Mouse (Mus musculus) thymus, postnatal 4 days (tissue): ENCODE results near the gene Atxn3.
"Not testable (repeated sequence)": the region's sequence is repeated elsewhere in the genome, so short reads cannot be mapped to it uniquely, and the experiment has no call there.

ENCODE experiments used
- DNase-seq: peaks from one replicate; pipeline ENCODE4 v3.0.0; 2021

Atxn3 gene

DNA sequence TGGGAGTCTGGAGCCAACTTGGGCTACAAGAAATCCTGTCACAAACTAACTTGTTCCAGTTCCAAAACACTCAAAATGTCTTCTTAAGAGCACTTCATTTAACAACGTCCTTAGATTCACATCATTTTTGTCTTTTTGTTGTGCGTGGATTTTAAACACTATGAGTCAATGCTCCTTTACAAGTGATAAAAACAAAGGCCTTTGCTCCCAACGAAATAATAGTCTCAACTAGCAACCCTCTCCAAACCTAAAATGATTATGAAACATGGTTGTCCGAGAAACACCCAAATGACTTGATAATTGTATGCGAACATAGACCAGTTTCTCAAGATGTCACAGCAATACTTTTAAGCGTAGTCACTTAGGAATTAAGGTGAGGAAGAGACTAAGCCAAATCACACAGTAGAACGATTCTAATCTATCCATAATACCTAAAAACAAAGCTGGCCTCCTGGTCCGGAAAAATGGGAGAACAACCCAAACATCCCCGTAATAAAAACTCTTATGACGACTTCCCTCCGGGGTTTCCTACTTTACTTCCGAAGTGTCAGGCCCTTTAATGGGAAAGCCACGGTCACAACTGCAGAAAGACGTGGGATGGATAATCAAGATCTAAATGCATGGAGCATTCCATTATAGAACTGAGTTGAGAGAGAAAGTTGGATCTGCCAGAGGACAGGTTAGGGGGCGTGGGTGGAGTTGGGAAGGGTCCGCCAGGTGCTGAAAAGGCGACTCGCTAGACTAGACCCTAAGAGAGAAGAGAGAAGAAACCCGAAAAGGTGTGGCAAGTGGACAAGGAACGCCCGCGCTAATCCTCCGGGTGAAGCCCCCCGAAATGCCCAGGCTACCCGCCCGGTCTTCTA lies 736 bp downstream of the Atxn3 start:
- no peak for DNase-seq

DNA sequence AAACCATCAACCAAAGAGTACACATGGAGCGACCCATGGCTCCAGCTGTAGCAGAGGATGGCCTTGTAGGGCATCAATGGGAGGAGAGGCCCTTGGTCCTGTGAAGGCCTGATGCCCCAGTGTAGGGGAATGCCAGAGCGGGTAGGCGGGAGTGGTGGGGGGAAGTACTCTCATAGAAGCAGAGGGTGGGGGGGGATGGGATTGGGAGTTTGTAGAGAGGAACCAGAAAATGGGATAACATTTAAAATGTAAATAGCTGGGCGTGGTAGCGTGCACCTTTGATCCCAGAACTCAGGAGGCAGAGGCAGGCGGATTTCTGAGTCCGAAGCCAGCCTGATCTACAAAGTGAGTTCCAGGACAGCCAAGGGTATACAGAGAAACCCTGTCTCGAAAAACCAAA lies 2.2 kb downstream of the Atxn3 start:
- DNase-seq: not testable (repeated sequence)

DNA sequence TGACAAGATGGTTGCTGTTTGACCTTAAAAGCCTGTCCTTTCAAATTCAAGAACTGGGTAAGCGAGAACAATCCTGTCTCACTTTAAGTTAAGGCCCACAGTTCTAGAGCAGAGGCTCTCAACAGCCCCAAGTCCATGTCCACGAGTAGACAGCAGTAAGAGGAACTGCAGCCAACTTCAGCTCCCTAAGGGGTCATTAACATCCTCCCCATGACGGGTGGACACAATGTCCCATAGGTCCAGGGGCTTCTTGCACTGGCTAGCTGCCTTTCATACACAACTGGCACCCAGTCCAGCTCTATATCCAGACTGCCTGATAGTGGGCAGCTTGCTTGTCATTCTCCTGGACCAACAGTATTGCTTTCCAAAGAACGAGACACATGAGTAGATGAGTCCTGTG lies 9.2 kb downstream of the Atxn3 start:
- DNase-seq: no peak

DNA sequence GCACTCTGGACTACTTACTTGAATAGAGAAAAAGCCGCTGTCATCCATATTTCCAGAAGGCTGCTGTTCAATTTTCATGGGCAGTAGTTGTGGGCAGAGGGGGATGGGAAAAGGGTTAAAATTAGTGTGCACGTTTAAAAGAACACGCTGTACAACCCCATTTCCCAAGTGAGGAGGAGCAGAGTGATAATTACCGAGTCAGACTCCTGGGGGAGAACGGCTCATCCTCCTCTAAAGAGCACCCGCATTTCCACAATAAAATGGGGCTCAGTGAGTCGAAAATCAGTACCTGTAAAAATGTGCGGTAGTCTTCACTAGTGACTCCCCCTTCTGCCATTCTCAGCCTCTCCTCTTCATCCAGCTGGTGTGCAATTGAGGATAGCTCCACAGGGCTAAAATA lies 10.1 kb downstream of the Atxn3 start:
- no peak for DNase-seq

DNA sequence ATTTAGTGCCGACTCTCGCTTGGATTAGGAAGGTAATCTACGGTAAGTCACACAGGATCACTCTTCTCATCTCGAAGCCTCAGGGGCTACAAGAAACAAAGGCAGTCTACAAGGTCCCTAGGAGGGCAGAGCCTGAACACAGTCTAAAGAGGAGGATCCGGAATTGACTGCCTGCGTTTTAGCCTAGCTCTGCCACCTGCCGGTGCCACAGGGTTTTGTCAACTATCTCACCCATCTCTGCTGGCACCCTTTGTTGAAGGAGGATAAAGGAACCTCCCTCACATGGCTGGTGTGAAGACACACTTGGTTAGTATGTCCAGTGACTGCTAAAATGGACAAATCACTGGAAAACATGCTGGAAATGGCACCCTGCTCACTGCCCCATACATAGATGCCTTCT lies 20.5 kb downstream of the Atxn3 start:
- DNase-seq: peak; percentile 22

DNA sequence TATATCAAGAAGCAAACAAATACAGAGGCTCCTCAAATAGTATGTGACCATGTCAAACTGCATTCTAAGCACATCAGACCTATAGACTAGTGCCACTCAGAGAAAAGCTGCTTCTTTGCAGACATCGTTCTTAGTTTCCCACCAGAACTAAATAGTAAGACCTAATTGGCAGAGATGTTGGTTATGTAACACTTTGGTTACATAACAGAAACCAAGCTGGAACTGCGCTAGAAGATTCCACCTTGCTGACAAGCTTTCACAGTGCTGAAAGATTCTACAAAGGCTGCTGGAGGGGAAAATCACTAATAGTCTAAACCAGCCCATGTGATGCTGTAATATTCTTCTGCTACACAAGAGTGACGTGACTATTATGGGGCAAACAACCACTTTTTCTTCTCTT lies 22.8 kb downstream of the Atxn3 start:
- DNase-seq: no peak

DNA sequence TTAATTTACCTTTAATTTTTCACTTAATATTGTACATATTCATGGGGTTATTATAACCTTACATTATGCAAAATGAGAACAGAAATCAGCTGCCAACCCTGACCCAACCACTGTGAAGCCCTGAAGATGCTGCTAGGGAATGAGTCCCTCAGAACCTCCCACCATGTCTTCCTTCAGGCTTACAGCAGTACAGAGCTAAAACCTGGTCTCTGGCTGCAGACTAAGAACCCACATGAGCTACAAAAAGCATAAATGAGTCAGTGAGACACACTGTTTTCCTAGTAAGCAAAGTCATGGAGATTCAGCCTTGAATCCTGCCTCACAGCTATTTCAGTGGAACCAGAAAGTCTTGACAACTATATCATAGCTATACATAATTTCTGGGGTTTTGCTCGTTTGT lies 29.6 kb downstream of the Atxn3 start:
- DNase-seq: no peak

DNA sequence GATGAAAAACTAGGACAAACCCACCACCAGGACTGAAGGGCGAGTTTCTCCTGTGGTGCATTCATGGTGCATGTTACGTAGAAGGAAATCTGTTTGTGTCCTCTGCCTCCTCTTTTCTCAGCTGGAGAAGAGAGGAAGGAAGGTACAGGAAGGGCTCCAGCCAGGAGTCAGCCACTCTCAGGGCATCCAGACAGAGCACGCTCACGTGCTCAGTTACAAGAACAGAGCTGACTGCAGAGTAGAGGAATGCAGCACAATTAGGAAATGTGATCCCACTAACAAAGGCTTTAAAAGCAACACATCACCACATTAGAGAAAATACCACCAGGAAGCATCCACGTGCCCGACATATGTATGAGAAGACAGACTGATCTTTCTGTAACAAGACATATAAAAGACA lies 35.7 kb downstream of the Atxn3 start:
- DNase-seq: no peak

DNA sequence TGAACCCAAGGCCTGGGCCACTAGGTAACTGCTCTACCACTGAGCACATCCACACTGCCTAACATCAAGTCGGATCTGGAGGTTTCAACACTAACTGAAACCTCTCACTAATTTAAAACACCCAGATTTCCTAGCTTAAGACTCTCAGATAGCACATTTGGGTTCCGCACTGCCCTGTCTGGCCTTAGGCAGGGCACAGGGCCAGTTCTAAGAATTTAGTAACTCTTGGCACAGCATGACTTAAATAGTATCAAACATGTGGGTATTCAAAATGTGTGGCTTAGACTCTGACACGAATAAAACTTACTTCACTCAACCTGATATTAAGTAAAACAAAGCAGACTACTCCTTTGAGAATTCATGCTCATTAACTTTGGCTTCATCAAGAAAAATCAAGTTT lies 38.2 kb downstream of the Atxn3 start:
- DNase-seq: no peak

DNA sequence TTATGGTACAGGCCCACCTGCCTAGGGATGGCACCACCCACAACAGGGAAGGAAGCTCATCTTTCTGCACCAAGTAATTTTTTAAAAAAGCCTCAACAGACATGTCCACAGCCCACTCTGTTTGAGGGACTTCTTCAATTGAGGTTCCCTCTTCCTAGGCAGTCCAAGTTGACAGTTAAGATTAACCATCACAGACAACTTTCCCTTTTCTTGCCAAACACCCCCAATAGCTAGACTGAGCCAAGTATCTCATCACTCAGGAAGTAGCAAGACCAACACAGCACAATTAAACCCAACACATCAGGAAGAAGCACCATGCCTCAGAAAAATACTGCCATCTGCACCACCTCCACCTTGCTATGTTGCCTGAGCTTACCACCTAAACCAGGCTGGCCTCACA lies 40.9 kb downstream of the Atxn3 start:
- no peak for DNase-seq

DNA sequence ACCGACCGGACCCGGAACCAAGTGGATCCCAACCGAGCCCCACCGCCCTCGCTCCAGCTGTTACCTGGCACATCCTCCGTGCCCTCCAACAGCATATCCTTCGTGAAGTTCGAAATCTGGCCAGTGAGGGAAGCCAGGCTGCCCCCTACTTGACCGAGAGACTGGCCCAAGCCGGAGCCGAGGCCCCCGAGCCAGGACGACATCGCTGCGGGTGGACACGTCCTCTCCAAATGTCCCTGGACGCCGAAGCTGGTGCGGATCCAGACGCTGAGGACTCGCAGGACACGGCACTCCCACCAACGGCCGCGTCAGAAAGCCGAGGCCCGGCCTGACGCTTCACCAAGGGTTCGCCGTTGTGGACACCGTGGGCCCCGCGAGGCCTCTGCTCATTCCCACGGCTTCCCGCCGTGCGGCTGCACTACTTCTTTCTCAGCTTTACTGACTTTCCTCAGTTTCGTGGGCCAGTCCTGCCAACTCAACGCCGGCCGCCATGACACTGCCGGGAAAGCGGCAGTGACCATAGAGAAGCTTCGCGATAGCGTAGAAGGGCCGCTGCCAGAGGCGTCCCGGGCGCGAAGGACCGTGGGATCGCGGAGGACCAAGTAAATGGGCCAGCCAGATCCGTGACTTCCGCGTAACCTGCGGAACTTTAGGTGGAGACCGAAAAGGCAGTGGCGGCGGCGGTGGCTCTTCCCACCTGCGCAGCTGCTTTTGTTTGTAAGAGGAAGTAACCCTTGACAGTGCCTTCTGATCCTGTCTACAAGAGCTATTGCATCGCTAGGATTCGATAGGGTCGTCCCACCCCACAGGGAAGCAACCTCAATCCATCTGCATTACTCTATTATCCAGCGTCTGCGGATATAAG lies 45.2 kb downstream of the Atxn3 start, which contains the start of gene Trip11:
Gene Trip11 (minus strand): TSS at position 642 of the 865 bp plus-strand sequence.
- peak; percentile 89 for DNase-seq

DNA sequence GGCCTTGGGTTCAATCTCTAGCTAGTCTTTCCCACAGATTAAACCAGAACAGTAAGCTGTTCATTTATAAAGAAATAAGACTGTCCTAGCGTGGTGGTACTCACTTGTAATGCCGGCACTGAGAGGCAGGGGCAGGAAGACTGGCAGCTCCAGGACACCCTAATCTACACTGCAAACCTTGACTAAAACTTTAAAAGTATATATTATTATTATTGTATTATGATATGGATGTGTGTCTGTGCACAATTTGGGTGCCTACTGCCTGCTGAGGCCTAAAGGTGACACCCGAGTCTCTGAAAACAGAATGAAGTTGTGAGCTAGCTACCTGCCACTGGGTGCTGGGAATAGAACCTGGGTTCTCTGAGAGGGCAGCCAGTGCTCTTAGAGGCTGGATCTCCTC lies 46.7 kb downstream of the Atxn3 start:
- DNase-seq: no peak

DNA sequence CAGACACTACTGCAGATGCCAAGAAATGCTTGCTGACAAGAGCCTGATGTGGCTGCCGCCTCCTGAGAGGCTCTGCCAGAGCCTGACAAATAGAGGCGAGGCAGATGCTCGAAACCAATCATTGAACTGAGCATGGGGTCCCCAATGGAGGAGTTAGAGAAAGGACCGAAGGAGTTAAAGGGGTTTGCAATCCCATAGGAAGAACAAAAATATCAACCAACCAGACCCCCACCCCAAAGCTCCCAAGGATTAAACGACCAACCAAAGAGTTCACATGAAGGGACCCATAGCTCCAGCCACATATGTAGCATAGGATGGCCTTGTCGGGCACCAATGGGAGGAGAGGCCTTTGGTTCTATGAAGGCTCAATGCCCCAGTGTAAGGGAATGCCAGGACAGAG lies 47.7 kb downstream of the Atxn3 start:
- DNase-seq: no peak

DNA sequence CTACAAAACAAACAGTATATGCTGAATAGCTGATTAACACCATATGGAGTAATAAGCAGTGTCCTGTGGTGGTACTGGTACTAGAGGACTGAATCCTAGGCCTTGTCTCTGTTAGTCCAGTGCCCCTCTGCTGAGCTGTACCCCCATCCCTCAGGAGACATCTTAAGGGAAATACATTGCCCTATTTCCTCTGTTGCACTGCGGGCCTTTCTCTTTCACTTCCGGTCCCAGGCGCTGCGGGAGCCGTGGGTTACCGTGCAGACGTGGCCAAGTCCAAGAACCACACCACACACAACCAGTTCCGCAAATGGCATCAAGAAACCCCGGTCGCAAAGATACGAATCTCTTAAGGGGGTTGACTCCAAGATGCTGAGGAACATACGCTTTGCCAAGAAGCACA lies 52.2 kb downstream of the Atxn3 start:
- DNase-seq: peak; percentile 56

DNA sequence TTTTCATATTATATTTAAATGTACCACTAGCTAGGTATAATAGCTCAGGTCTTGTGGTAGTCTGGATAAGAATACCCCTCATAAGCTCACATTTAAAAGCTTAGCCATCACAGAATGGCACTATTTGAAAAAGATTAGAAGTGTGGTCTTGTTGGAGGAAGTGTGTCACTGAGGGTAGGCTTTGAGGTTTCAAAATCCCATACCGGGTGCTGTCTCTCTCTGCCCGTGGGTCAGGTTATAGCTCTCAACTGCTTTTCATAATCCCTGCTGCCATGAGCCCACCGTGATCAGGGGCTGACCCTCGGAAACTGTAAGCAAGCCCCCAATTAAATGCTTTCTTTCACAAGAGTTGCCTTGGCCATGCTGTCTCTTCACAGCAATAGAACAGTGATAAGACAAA lies 53.1 kb downstream of the Atxn3 start:
- no peak for DNase-seq

DNA sequence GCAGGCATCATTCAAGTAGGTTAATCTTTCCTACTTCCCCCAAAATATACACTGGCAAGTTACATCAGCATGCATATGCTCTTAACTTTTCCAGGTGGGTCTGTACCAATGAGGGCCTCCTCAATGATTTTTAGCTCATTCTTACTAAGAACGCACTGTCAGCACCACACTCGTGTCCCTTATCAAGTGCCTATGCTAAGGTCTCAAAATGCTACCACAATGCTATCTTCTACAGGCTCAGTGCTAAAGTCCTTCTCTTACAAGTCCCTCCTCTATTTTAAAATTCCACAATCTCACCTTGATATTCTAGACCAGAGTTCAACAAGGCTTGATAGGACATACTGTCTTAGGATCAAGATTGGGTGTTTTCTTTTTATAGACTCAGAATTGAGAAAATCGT lies 53.9 kb downstream of the Atxn3 start:
- no peak for DNase-seq

DNA sequence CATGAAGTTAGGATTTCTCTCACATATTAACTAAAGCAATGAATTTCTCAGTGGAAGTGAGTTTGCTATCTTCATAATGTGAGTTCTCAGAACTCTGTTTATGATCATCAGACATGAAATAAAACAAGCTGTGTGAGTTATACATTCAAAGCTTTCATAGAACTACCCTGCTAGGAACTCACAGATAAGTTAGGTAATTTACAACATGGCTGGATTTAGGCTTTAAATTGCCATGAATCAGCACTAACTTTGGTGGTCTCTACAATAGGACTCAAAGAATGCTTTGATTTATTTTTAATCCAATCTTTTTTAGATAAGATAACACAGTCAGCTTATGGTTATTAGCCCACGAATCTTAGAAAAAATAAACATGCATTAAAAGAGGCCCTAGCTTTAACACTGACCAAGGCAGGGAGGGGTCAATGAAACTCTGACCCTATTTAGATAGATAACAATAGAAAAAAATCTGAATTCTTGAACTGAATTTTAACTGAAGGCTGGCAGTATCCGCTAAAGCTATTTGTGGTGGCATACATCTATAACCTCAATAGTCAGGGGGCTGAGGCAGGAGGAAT lies 58.3 kb downstream of the Atxn3 start:
- no peak for DNase-seq

DNA sequence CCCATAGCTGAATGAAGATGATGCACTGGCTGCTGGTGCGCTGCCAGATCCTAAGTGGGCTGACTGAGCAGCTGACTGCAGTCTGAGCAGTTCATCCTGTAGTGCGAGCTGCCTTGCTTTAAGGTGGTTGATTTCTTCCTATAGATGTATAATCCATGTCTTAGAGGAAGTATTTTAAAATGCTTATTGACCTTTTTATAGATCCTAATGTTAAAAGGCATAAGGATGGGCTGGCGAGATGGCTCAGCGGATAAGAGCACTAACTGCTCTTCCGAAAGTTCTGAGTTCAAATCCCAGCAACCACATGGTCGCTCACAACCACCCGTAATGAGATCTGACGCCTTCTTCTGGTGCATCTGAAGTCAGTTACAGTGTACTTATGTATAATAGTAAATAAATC lies 59.1 kb downstream of the Atxn3 start:
- DNase-seq: no peak

DNA sequence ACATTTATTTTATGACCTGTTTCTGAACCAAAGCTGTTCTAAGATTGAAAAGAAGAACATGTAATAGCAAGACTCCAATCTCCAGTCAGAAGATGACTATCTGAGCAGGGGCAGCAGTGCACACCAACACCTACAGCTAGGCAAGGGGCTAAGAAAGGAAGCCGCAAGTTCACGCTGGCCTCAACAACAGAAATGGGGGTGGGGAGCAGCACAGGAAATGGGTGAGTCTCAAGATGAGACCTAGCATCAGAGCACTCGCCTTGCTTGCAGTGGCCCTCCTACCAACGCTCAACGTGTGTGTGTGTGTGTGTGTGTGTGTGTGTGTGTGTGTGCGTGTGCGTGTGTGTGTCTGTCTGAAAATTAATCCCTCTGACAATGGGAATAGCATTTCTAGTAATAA lies 60.9 kb downstream of the Atxn3 start:
- peak; percentile 77 for DNase-seq

DNA sequence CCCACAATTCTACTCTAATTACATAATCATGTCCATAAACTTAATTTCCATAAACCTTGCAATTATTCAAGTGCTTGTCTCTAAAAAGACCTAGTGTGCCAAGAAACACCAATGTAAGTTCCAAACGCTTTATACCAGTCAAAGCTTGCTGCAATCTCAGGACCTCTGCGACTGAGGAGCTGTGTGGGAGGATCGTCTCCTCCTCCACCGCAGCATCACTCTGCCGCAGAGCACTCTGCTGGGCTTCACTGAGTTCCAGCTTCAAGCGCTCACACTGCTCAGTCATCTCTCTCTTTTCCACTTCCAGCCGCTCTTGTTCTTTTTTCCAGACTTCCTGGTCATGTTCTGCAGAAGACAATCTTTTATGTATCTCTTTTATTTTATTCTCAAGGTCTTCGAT lies 64.8 kb downstream of the Atxn3 start:
- no peak for DNase-seq

DNA sequence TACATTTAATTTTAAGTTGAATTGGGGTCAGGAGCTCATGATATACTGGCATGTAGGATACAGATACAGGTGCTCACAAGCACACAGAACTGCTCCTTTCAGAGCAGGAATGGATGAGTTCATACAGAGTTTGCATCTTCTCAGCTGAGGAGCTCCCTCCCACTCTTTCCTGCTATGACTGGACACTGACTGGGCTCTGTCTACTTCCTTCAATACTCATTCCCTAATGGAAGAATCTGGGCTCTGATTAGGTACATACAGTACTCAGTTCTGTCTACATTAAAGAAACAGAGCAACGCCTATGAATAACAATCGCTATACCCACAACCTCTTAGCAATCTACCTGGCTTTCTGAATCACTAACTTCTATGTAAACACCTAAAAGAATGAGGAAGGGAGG lies 65.2 kb downstream of the Atxn3 start:
- no peak for DNase-seq

DNA sequence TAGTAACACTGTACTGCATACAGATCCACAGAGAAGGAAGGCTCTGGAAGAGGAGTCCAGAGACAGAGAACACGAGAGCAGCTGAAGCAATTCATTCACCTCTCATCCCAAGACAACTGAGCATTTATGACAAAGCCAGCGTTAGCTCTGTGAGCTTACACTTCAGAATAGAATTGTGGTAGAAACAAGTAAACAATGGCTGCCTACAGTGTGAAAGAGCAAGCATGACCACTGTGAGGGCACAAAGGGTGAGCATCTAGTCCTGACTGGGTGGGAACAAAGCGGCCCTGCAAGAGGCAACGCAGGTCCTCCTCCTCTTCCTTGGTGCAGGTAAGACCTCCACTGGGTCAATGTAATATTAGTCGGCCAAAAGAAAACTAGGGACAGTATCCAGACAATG lies 67.0 kb downstream of the Atxn3 start:
- no peak for DNase-seq

DNA sequence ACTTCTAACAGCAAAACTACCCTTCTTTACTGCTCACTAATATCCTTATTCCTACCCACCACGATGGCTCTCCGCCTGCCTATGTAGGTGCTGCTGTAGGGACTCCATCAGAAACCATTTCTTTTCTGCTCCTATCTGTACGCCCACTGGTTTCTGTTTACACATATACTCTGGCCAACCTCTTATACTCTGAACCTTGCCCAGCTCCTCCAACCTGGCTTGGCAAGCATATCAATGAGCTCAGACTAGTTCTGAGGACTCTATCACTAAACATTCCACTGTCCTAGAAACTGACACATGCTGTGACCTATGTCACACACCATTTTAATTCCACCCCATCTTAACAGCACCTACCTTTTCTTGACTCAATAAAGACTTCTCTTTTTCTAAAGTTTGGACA lies 68.7 kb downstream of the Atxn3 start:
- no peak for DNase-seq

DNA sequence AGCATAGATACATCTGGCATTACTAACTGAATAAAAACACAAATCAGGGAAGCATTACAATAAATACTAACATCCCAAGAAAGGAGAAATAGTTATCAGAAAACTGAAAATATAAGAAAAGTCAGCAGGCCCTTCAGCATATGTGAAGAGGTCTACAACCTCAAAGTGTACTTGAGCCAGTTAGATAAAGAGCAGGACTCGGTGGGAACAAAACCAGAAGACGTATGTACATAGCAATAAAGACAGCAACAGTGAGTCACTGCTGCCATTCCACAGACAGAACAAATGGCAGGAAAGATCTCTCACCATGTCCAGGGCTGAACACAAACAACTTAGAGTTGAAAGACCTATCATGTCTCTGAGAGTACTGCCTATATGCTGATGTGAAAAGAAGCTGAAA lies 69.7 kb downstream of the Atxn3 start:
- DNase-seq: no peak
